Mouse (Mus musculus): ENCODE measurements around the gene Pmvk.

Gene Pmvk

DNA sequence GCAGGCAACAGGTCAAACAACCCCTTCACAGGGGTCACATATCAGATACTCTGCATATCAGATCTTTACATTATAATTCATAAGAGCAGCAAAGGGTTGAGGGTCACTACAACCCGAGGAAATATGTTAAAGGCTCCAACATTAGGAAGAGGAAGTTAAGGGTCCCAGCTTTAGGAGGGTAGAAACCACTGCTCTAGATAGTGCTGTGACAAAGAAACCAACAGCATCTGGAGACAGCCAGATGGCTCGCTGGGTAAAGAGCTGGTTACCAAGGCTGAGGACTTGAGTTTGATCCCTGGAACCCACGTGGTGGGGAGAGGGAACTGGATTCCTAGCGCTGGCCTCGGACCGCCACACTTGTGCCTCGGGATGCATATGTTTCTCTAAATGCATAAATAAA, 17.9 kb downstream of the Pmvk start:
- in situ Hi-C loops (cut with MboI; ENCODE audit: unreplicated experiment in 2 of 2) = no loop called here

DNA sequence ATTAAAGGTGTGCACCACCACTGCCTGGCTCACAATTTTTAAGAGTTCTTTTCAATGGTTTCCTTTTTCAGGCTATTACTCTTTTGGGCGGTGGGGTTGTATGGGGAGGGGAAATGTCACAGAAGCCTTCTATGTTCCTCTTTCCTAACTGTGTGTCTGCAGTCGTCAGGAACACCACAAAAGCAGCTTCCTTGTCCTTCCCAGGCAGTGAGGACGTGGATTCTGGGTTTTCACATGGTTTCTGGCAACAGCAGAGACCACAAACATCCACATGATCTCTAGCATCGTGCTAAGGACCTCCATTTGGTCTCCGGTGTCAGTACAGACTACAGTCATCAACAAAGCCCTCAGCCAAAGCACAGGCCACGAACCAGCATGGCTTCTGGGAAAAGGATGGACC, 19.5 kb downstream of the Pmvk start:
- in situ Hi-C loops (cut with MboI; ENCODE audit: unreplicated experiment in 2 of 2) = no loop called here

GRCm38 (mm10) chr3:89479055-89479454, 24.7 kb downstream of the Pmvk start:
- in situ Hi-C loops (cut with MboI; ENCODE audit: unreplicated experiment in 2 of 2) = loop anchor here in 1 of 2 experiments (25.0 kb wide), 1 partner anchor 383 kb away; no protein-coding TSS in a partner anchor

- in situ Hi-C loops (cut with MboI; ENCODE audit: unreplicated experiment in 2 of 2) = loop anchor here (5.0 to 25.0 kb wide), 6 partner anchors 34 to 381 kb away; partner anchors contain the start of genes Efna4 (in 1 of the 2), Krtcap2 (in 1 of the 2) and Trim46 (in 1 of the 2)
These were observed 27.1 kb downstream of the Pmvk start for GRCm38 (mm10) chr3:89481488-89481887.

DNA sequence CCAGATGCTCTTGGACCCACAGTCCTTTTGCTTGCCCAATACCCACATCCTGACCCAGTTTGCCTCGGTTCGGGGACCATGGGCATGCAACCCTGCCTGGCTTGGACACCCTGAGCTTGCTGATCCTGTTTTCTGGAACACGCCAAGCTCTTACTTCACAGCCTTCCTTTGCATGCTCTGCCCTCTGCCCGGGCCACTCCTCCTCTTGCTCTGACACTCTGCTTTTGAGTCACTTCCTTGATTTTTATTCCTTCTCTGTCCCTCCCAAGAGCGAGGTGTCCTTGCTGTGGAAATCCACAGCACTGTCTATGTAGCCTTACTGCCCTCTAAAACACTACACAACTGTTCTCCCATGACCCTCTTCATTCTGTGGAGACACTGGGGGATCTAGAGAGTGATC, 27.9 kb downstream of the Pmvk start:
- in situ Hi-C loops (cut with MboI; ENCODE audit: unreplicated experiment in 2 of 2) = loop anchor here (5.0 to 25.0 kb wide), 6 partner anchors 35 to 380 kb away; partner anchors contain the start of genes Efna4 (in 1 of the 2), Krtcap2 (in 1 of the 2) and Trim46 (in 1 of the 2)

DNA sequence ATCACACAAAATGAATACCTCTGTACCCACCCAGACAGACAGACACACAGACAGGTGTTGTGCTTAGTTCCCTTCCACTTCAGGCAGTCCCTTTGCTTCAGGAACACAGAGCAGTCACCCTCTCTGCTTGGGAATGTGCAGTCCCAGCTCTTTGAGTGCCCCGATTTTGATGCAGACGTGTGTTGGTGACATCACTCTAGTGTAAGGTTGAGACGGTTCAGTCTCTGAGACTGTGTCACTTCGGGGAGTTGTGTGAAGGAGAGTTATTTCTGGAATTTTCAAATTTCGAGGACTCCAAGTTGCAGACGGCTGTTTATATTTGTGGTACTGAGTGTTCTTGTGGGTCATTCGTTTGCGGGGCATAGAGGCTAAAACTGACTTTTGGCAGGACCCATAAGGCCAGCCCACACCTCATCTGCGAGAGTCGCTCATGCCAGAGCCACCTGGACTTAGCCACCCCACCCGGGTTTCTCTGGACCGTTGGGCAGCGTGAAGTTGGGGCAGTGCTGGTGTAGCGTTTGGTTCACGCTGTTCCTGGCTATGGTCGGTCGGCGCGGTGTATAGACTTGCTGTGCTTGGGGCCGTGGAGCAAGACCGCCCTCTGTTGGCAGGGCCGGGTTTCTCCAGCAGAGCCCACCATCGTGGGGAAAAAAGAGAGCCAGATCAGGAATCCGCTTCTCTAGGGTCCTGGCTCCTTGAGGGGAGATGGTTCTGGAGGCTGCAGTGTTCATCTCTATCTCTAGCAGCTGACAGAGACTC, 30.6 kb downstream of the Pmvk start:
- in situ Hi-C loops (cut with MboI; ENCODE audit: unreplicated experiment in 2 of 2) = loop anchor here (5.0 to 25.0 kb wide), 6 partner anchors 38 to 377 kb away; partner anchors contain the start of genes Efna4 (in 1 of the 2), Krtcap2 (in 1 of the 2) and Trim46 (in 1 of the 2)

GRCm38 (mm10) chr3:89486111-89486510, 31.8 kb downstream of the Pmvk start:
- in situ Hi-C loops (cut with MboI; ENCODE audit: unreplicated experiment in 2 of 2) = loop anchor here (10.0 to 25.0 kb wide), 3 partner anchors 111 to 376 kb away; partner anchors contain the start of genes Krtcap2 (in 1 of the 2) and Trim46 (in 1 of the 2)

GRCm38 (mm10) chr3:89486916-89487702, 32.8 kb downstream of the Pmvk start:
- in situ Hi-C loops (cut with MboI; ENCODE audit: unreplicated experiment in 2 of 2) = loop anchor here (10.0 to 25.0 kb wide), 3 partner anchors 112 to 375 kb away; partner anchors contain the start of genes Krtcap2 (in 1 of the 2) and Trim46 (in 1 of the 2)

DNA sequence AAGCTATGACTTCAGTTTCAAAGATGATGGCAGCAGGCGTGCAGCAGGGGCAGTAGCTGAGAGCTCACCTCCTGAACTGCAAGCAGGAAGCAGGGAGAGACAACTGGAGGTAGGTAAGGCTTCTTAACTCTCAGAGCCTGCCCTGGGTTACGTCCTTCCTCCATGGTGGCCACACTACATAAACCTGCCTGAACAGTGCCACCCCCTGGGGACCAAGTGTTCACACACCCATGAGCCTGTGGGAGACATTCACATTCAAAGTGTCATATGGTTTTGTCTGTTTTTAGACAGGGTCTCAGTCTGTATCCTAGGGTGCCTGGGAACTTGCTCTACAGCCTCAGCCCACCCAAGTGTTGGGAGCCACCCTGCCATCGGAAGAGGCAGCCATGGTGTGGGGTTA, 36.4 kb downstream of the Pmvk start:
- in situ Hi-C loops (cut with MboI; ENCODE audit: unreplicated experiment in 2 of 2) = loop anchor here in 1 of 2 experiments (25.0 kb wide), 1 partner anchor 372 kb away; no protein-coding TSS in a partner anchor

DNA sequence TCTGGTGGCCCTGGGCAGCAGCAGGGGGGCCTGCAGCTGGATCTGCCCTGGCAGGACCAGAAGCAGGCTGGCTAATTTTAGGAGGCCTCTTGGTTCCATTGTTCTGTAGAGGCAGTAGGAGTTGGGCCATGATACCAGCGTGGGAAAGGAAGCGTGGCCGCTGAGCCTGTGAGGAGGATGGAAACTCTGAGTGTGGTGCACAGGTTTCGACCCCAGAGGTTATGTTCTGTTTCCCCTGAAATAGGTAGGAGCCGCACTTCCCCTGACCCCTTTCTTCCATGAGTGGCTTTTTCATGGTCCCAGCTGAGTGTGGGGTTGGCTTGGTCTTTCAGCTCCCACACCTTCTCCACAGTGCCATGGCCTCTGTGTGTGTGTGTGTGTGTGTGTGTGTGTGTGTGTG, 37.2 kb downstream of the Pmvk start:
- in situ Hi-C loops (cut with MboI; ENCODE audit: unreplicated experiment in 2 of 2) = loop anchor here in 1 of 2 experiments (25.0 kb wide), 1 partner anchor 371 kb away; no protein-coding TSS in a partner anchor

DNA sequence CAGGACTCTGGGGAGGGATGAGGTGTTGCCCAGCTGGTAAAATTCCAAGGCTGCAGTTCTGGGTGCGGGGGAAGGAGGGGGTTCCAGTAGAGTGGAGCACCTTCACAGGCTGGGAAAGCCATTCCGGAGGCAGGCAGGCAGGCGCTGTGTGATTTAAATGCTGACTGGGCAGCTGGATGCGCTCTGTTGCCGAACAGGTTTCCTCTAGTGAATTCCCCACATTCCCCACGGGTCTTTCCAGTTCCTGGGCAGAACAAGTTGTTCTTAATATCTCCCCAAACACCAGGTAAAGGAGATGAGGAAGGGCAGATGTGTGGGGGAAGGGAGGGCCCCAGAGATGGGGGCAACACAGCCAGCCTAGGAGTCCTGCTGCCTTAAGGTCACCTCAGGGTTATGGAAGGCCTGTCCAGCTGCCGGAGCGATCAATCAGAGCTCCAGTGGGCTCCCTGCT, 38.4 kb downstream of the Pmvk start:
- in situ Hi-C loops (cut with MboI; ENCODE audit: unreplicated experiment in 2 of 2) = loop anchor here in 1 of 2 experiments (25.0 kb wide), 1 partner anchor 370 kb away; no protein-coding TSS in a partner anchor

DNA sequence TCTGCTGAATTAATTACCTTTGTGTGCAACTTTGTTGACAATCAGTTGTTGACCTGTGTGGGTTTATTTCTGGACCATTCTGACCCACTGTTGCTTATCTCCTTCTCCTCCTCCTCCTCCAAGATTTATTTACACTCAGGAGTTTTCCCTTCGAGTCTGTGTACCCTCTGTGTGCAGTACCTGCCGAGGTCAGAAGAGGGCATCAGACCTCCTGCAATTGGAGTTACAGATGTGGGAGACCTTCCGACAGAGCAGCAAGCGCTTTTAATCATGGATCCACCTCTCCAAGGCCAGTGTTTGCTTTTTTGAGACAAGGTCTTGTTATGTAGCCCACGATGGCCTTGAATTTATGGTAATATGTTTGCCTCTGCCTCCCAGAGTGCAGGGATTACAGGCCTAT, 40.3 kb downstream of the Pmvk start:
- in situ Hi-C loops (cut with MboI; ENCODE audit: unreplicated experiment in 2 of 2) = loop anchor here in 1 of 2 experiments (25.0 kb wide), 1 partner anchor 368 kb away; no protein-coding TSS in a partner anchor

DNA sequence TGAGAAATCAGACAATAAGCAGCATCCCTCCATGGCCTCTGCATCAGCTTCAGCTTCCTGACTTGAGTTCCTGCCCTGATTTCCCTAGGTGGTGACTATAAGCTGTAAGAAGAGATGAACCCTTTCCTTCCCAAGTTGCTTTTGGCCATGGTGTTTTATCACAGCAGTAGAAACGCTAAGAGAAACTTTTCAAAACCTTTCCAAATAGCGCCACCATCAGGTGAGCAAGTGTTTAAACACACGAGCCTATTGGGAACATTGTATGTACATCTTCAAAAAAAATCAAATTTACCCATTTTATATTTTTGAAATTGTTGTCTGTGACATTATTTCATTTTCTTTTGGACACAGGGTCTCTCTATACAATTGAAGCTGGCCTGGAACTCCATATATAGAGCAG, 42.0 kb downstream of the Pmvk start:
- in situ Hi-C loops (cut with MboI; ENCODE audit: unreplicated experiment in 2 of 2) = loop anchor here in 1 of 2 experiments (25.0 kb wide), 1 partner anchor 366 kb away; no protein-coding TSS in a partner anchor

DNA sequence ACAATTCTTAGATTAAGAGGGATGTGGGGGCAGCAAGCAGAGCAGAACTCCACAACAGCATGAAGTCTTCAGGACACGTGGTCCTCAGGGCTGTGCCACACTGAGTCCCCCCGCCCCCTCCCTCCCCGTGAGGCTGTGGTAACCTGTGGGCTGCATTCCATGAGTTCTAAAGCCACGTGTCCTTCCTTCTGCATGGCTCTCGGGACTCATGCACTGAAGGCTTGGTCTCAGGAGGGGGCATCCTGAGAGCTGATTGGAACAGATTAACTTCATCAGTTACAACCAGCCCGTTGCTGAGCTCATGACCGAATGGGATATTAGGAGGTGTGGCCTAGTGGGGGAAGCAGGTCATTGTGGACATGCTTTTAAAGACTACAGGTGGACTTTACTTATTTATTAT, 45.4 kb downstream of the Pmvk start:
- in situ Hi-C loops (cut with MboI; ENCODE audit: unreplicated experiment in 2 of 2) = loop anchor here (10.0 to 25.0 kb wide), 3 partner anchors 263 to 363 kb away; partner anchors contain the start of genes Chrnb2 (in 1 of the 2) and Ube2q1 (in 1 of the 2)

DNA sequence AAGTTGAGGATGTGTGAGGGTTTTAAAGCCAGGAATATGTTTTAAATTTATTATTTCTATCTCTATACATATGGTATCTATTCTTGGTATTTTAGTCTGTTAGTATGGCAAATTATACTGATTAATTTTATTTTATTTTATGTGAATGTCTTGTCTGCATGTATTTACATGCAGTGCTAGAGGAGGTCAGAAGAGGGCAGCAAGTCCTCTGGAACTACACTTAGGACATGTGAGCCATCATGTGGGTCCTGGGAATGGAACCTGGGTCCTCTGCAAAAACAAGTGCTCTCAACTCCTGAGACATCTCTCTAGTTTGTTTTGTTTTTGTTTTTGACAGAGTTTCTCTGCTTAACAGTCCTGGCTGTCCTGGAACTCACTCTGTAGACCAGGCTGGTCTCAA, 47.1 kb downstream of the Pmvk start:
- in situ Hi-C loops (cut with MboI; ENCODE audit: unreplicated experiment in 2 of 2) = loop anchor here in 1 of 2 experiments (10.0 to 25.0 kb wide), 2 partner anchors 261 to 353 kb away; partner anchors contain the start of genes Chrnb2 and Ube2q1

DNA sequence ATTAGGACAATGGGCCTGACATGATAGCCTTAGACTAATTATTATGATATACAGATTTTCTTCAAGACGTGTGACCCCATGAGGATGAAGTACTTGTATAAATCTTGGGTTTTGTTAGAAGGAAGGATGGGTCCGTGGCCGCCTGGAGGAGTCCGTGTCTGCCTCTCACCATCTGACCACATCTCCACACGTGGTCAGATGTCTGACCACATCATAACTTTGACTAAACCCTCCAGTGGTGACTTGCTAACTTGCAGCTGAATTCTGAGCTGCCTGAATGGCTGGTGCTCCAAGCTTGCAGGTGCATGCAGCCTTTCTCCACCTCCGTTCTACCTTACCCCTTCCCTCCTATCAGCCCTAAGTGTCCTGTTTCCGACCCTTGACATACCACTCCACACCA, 48.2 kb downstream of the Pmvk start:
- in situ Hi-C loops (cut with MboI; ENCODE audit: unreplicated experiment in 2 of 2) = loop anchor here in 1 of 2 experiments (10.0 to 25.0 kb wide), 2 partner anchors 260 to 352 kb away; partner anchors contain the start of genes Chrnb2 and Ube2q1

DNA sequence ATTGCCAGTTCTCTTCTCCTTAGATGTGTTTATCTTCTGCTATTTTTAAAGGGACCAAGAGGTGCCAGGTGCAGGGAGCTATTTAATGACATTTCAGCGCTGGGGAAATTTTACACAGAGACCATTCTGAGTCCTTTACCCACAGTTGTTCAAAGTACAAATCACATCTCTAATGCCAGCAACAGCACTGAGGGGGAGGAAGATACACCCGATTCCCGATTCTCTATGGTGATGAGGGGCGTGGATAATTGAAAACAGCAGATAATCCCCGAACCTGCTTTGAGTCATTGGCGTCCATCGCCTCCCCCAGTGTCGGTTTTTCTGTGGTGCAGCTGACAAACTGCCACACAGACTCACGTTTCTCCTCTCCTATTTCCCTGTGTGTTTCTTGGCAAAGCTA, 53.7 kb downstream of the Pmvk start:
- in situ Hi-C loops (cut with MboI; ENCODE audit: unreplicated experiment in 2 of 2) = loop anchor here in 1 of 2 experiments (10.0 to 25.0 kb wide), 2 partner anchors 254 to 347 kb away; partner anchors contain the start of genes Chrnb2 and Ube2q1

- in situ Hi-C loops (cut with MboI; ENCODE audit: unreplicated experiment in 2 of 2) = loop anchor here (10.0 to 25.0 kb wide), 2 partner anchors 251 to 254 kb away; partner anchors contain the start of genes Chrnb2 (in 2 of the 2) and Ube2q1 (in 1 of the 2)
These were observed 56.6 kb downstream of the Pmvk start for GRCm38 (mm10) chr3:89510979-89511378.

DNA sequence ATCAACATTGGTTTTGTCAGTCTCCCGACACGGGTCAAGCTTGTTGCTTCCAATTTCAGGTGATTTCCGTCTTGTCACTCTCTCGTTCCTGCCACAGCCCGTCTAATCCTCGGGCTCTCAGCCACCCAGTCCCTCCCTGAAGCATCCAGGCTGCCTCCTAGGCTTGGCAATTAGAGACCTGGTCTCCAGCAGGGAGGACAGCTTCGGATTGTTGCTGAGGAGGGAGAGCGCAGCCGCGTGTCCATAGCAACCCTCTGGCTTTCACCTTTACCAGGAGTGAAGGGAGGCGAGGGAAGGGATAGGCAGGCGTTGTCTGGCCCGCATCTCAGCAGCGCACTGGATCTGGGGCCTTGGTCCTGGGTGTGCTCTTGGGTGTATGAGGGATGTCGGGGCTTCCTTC, 57.1 kb downstream of the Pmvk start:
- in situ Hi-C loops (cut with MboI; ENCODE audit: unreplicated experiment in 2 of 2) = loop anchor here (10.0 to 25.0 kb wide), 2 partner anchors 251 to 253 kb away; partner anchors contain the start of genes Chrnb2 (in 2 of the 2) and Ube2q1 (in 1 of the 2)

GRCm38 (mm10) chr3:89512225-89512624, 57.9 kb downstream of the Pmvk start:
- in situ Hi-C loops (cut with MboI; ENCODE audit: unreplicated experiment in 2 of 2) = loop anchor here (10.0 to 25.0 kb wide), 2 partner anchors 250 to 253 kb away; partner anchors contain the start of genes Chrnb2 (in 2 of the 2) and Ube2q1 (in 1 of the 2)

Measured in v-Abl transformed pro-B cells (cell line).